Mouse (Mus musculus) limb, embryonic 13.5 days (tissue): ENCODE results near the gene Rap2c. TPM values are rescaled to one million over a fixed set of nuclear protein-coding genes. Genes with fewer than 3 reads are reported as not detected.

Experiments
- ATAC-seq: fragments of 200-750 bp; cut with Nextera tagmentation; 2 replicates; pipeline ENCODE4 v1.8.0; 2017; ENCODE audit warnings: low read depth, moderate number of reproducible peaks, moderate TSS enrichment; ENCODE audit not compliant: low FRiP score
- H3K27ac ChIP-seq: fragments of 300-500 bp; sonication (generic); 2 replicates; pipeline ENCODE4 v1.5.1; 2015; ENCODE audit warnings: inconsistent platforms, mild to moderate bottlenecking, moderate library complexity
- H3K27me3 ChIP-seq: fragments of 300-500 bp; sonication (generic); 2 replicates; pipeline ENCODE4 v1.6.1; 2015; ENCODE audit warnings: mild to moderate bottlenecking, inconsistent platforms
- H3K36me3 ChIP-seq: fragments of 300-500 bp; sonication (generic); 2 replicates; pipeline ENCODE4 v1.6.1; 2015; ENCODE audit warnings: inconsistent platforms, mild to moderate bottlenecking, moderate library complexity
- H3K4me1 ChIP-seq: fragments of 300-500 bp; sonication (generic); 2 replicates; pipeline ENCODE4 v1.6.1; 2015; ENCODE audit warnings: inconsistent platforms
- H3K4me2 ChIP-seq: fragments of 300-500 bp; sonication (generic); replicated peaks from 2 replicates; pipeline ENCODE4 v1.6.1; 2015; ENCODE audit warnings: inconsistent platforms, mild to moderate bottlenecking, moderate library complexity
- H3K4me3 ChIP-seq: fragments of 300-500 bp; sonication (generic); 2 replicates; pipeline ENCODE4 v1.5.1; 2015; ENCODE audit warnings: moderate library complexity, mild to moderate bottlenecking, inconsistent platforms
- H3K9ac ChIP-seq: fragments of 300-500 bp; sonication (generic); 2 replicates; pipeline ENCODE4 v1.6.1; 2015; ENCODE audit warnings: mild to moderate bottlenecking, inconsistent platforms
- H3K9me3 ChIP-seq: fragments of 300-500 bp; sonication (generic); 2 replicates; pipeline ENCODE4 v1.6.1; 2016; ENCODE audit warnings: inconsistent platforms
- WGBS: fragments of 180-500 bp; shearing (Covaris S2); methylation state at CpG from one replicate; pipeline ENCODE4 v1.1.7; 2015; 5-methylcytosine and 5-hydroxymethylcytosine counted together
- polyA plus RNA-seq: library from polyadenylated mRNA; unstranded; fragments of >200 nt; fragmentation: Nextera tagmentation; extraction: Ambion mirVana; gene quantifications from 2 replicates; pipeline ENCODE4 v1.2.1, GENCODE M21; 2015

Gene Rap2c
- polyA plus RNA-seq, 1 experiment from 2014 or later: 41.3 TPM

GRCm38 (mm10) chrX:50962955-50963354 lies 54.9 kb downstream of the Rap2c start:
- Histone ChIP-seq H3K4me3 (no peak overlapping the region), H3K9ac (no peak overlapping the region), H3K36me3 (no peaks in the 10 kb centered on the region), H3K4me2 (no peak overlapping the region), H3K9me3 (no peaks in the 10 kb centered on the region), H3K27ac (no peak overlapping the region), H3K4me1 (no peaks in the 10 kb centered on the region), H3K27me3 (no peaks in the 10 kb centered on the region)
- WGBS: 61% methylated on average over 6 of the region's 6 CpGs
- no peak for ATAC-seq

Other genes with a start within 250 kb of the Rap2c start
- gene Stk26, start 177.0 kb downstream of the Rap2c start, polyA plus RNA-seq: 27.4 and 28.7 TPM in 2 replicates
- 0.09 and 0.13 TPM in 2 replicates for gene Frmd7, start 75.3 kb downstream of the Rap2c start, polyA plus RNA-seq
- 14.6 and 16.0 TPM in 2 replicates for gene Mbnl3, start 188.5 kb upstream of the Rap2c start, polyA plus RNA-seq